Mouse (Mus musculus): ENCODE results near the gene Rwdd1. TPM values are rescaled to one million over a fixed set of nuclear protein-coding genes. Genes with fewer than 3 reads are reported as not detected.
"Not testable (repeated sequence)": the region's sequence is repeated elsewhere in the genome, so short reads cannot be mapped to it uniquely, and the experiment has no call there.

Gene Rwdd1
- polyA plus RNA-seq, 1 experiment from 2014 or later, result 113 TPM

- not testable (repeated sequence) for H3K27ac ChIP-seq; H3K9me3 ChIP-seq; H3K9ac ChIP-seq; H3K27me3 ChIP-seq (replicated peaks); ATAC-seq (replicated peaks); H3K4me3 ChIP-seq; H3K4me2 ChIP-seq; H3K4me1 ChIP-seq
- WGBS, result 94% methylated on average over 6 of the region's 8 CpGs
- peaks cover 51% of the 10 kb centered on the region; the same call in 1 of the 2 replicates for H3K36me3 ChIP-seq (replicated peaks)
Observed at GRCm38 (mm10) chr10:33996686-33997085, 22.7 kb downstream of the Rwdd1 start.

GRCm38 (mm10) chr10:33986771-33987170 lies 32.7 kb downstream of the Rwdd1 start:
- H3K4me1 ChIP-seq, result no peaks in the 10 kb centered on the region
- H3K4me3 ChIP-seq, result no peak overlapping the region
- H3K36me3 ChIP-seq (replicated peaks), result peaks cover 11% of the 10 kb centered on the region; the same call in 1 of the 2 replicates
- no peaks in the 10 kb centered on the region for H3K27me3 ChIP-seq (replicated peaks)
- H3K4me2 ChIP-seq, result no peak overlapping the region
- H3K9me3 ChIP-seq, result no peaks in the 10 kb centered on the region
- peak; percentile 86 for ATAC-seq (replicated peaks)
- WGBS, result 18% methylated on average over 4 of the region's 4 CpGs
- H3K9ac ChIP-seq, result no peak overlapping the region
- no peak overlapping the region for H3K27ac ChIP-seq

- Histone ChIP-seq H3K9me3 (no peaks in the 10 kb centered on the region), H3K4me3 (no peak overlapping the region), H3K4me1 (no peaks in the 10 kb centered on the region), H3K27ac (no peak overlapping the region), H3K27me3 (replicated peaks) (no peaks in the 10 kb centered on the region), H3K9ac (no peak overlapping the region), H3K36me3 (replicated peaks) (no peaks in the 10 kb centered on the region), H3K4me2 (no peak overlapping the region)
- ATAC-seq (replicated peaks), result no peak
- 94% methylated on average over 7 of the region's 7 CpGs for WGBS
Observed at GRCm38 (mm10) chr10:33974781-33975494, 44.5 kb downstream of the Rwdd1 start.

GRCm38 (mm10) chr10:33952509-33952908 lies 66.9 kb downstream of the Rwdd1 start:
- 83% methylated on average over 3 of the region's 3 CpGs for WGBS
- peaks cover 20% of the 10 kb centered on the region for H3K4me1 ChIP-seq
- H3K4me2 ChIP-seq, result no peak overlapping the region
- no peaks in the 10 kb centered on the region for H3K36me3 ChIP-seq (replicated peaks)
- no peak overlapping the region for H3K27ac ChIP-seq
- no peaks in the 10 kb centered on the region for H3K9me3 ChIP-seq
- no peak overlapping the region for H3K4me3 ChIP-seq
- no peak overlapping the region for H3K9ac ChIP-seq
- H3K27me3 ChIP-seq (replicated peaks), result no peaks in the 10 kb centered on the region
- no peak for ATAC-seq (replicated peaks)

GRCm38 (mm10) chr10:33950803-33951583 lies 68.4 kb downstream of the Rwdd1 start, which contains the start of gene Zup1:
TSS of gene Zup1 (minus strand) at chr10:33951269.
- no peaks in the 10 kb centered on the region for H3K9me3 ChIP-seq
- peak within 1 kb of the TSS; percentile 96 for H3K4me3 ChIP-seq
- H3K9ac ChIP-seq, result peak within 1 kb of the TSS; percentile 95
- H3K4me2 ChIP-seq, result peak within 1 kb of the TSS; percentile 75
- no peaks in the 10 kb centered on the region for H3K27me3 ChIP-seq (replicated peaks)
- peak; percentile 98 for ATAC-seq (replicated peaks)
- WGBS, result 2% methylated on average over 42 of the region's 42 CpGs
- H3K27ac ChIP-seq, result peak within 1 kb of the TSS; percentile 80
- H3K36me3 ChIP-seq (replicated peaks), result no peaks in the 10 kb centered on the region
- peaks cover 24% of the 10 kb centered on the region for H3K4me1 ChIP-seq

Other genes starting within 250 kb of the Rwdd1 start
- gene Sult3a2, start 232.9 kb downstream of the Rwdd1 start, polyA plus RNA-seq (2015; fragmentation: Nextera tagmentation; extraction: Ambion mirVana), result not detected in 2 replicates
- gene Sult3a1, start 161.9 kb downstream of the Rwdd1 start, polyA plus RNA-seq (2015; fragmentation: Nextera tagmentation; extraction: Ambion mirVana), result not detected in 2 replicates
- gene Rsph4a, start 114.5 kb downstream of the Rwdd1 start, polyA plus RNA-seq (2015; fragmentation: Nextera tagmentation; extraction: Ambion mirVana), result 1.3 and 1.4 TPM in 2 replicates
- gene Zup1, start 68.4 kb downstream of the Rwdd1 start, polyA plus RNA-seq (2015; fragmentation: Nextera tagmentation; extraction: Ambion mirVana), result 19.2 and 22.4 TPM in 2 replicates
- gene Trappc3l, start 18.0 kb upstream of the Rwdd1 start, polyA plus RNA-seq (2015; fragmentation: Nextera tagmentation; extraction: Ambion mirVana), result not detected in 2 replicates
- not detected in 2 replicates for gene Calhm4, start 24.7 kb upstream of the Rwdd1 start, polyA plus RNA-seq (2015; fragmentation: Nextera tagmentation; extraction: Ambion mirVana)
- 0.64 and 0.74 TPM in 2 replicates for gene Calhm5, start 76.9 kb upstream of the Rwdd1 start, polyA plus RNA-seq (2015; fragmentation: Nextera tagmentation; extraction: Ambion mirVana)
- gene Calhm6, start 108.4 kb upstream of the Rwdd1 start, polyA plus RNA-seq (2015; fragmentation: Nextera tagmentation; extraction: Ambion mirVana), result 0.36 and 0.63 TPM in 2 replicates
- gene Dse, start 188.1 kb upstream of the Rwdd1 start, polyA plus RNA-seq (2015; fragmentation: Nextera tagmentation; extraction: Ambion mirVana), result 7.5 and 7.6 TPM in 2 replicates